Mouse (Mus musculus) left cerebral cortex, adult 9 months (tissue): Measurements from ENCODE around the gene Hoxd1.

Experiments used
- DNase-seq, 2 experiments: peaks; one replicate each; pipeline ENCODE4 v3.0.0; 2022; ENCODE audit warnings: low spot score in 2 of 2

Hoxd1 gene

GRCm38 (mm10) chr2:74732513-74733316 lies 30.1 kb upstream of the Hoxd1 start:
- no peak for DNase-seq

DNA sequence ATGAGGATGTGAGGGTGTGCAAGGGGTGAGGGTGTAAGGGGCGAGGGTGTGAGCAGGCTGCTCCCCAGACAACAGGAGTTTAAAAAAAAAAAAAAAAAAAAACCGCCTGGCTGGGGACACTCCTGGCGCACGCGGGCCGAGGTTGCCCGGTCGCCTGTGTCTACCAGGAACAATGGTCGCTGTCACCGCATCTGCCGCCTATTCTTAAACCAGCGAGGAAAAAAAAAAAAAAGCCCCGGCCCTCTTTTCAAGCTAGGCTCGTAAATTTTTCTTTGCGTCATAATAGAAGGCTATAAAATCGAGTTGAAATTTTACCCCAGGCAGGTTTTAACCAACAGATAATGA lies 29.5 kb upstream of the Hoxd1 start:
- no peak for DNase-seq

DNA sequence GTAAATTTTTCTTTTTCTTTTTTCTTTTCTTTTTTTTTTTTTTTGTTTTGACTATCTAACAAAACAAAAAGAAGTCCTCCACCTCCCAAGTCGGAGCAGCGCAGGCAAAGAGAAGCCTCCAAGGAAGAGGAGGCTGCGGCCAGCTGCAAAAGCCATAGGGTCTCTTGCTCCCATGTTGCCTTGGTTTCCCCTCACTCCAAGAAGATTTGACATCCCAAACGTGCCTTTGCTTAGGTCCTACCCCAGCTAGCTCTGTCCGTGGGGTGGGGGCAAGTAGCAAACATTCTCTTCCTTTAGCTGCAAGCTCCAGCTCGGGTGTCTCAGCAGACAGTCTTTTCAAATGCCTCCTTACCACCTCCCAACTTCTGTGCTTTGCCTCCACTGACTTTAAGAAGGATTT lies 29.0 kb upstream of the Hoxd1 start:
- DNase-seq, result no peak

DNA sequence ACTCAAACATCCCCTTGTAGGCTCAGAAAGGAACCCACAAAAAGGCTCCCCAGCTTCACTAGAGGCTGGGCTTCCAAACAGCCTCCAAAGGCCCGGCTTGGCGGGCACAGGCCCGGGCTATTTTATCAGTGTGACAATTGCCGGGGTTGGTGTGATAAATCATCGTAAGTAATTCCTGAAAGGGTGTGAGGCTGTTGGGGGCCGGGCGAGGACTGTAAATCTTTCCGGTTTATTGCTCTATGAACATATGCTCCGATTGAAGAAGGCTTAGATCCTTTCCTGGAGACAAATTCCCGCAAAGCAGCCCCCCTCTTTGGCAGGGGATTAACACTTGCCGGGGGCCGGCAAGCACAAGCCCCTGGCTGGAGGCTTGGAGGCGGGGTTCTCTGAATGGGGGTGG lies 28.3 kb upstream of the Hoxd1 start:
- no peak for DNase-seq

GRCm38 (mm10) chr2:74734996-74735811 lies 27.6 kb upstream of the Hoxd1 start:
- no peak for DNase-seq

DNA sequence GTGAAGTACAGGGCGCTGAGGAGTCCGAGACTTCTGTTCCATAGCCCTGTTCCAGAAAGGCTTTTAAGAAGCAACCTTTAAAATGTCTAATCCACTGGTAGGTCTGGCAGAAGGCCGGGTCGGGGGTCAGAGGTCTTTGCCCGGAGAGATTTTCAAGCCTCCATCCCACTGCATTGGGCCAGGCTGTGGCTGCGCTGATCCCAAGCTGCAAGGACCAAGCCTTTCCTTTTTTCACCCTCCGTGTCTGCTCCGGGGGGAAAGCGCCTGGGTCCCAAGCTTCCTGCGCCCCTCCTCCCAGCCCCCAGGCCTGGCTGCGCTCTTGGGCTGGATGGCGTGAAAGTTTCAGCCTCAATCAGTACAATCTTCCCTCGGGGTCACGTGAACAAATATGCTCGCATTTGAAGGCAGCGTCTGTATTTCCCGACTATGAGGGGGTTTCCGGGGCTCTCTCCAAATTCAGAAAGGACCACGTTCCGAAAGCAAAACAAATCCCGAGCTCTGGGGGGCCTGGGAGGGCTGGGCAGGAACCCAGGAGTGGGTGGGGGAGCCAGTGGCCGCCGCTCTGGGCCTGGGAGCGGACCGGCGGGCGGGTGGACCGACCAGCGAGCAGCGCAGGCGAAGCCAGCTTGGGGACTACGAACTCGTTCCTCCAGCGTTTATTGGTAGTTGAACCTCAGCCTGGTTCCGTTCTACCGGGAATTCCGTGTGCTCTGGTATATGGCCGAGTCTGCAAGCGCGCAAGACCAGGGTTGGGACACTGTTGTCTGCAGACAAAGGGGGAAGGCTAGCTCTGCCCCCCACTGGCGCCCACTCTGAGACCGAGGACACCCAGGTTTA lies 26.7 kb upstream of the Hoxd1 start:
- DNase-seq, result no peak

DNA sequence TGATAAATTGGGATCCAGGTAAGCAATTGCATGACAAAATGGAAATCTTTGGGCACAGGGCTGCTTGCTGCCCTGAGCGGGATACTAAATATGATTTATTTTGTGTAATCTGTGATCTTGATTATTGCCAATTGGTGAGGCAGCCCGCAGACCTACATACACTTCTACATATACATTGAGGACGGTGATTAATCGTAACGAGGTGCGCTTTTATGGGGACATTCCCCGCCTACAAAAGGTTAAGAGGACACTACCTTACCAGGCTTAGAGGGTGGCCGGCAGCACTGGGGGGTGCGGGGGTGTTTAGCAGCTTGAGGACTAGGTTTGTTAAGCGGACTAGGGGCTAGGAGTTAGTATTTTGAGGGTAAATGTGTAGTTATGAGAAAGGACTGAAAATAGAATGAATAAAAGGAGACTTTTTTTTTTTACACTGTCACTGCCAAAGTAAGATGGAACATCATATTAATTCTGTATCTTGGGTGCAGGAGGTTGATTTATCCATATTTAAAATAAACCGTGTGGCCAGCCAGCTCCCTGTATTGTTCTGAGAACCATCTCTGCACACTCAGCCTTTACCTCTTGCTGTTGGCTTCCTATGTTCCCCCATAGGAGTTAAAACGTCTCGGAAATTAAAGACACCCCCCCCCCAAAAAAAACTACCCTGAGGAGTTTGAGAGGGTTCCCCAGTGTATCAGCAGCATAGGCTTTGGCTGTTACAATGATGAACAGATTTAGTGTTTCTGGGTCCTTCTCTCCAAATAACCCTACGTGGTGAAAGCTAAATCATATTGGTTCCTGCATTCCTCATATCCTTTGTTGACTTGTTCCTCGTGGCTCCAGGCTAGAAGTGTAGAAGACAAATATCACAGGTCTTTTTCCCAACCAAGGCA lies 25.8 kb upstream of the Hoxd1 start:
- DNase-seq, result no peak

GRCm38 (mm10) chr2:74737578-74738070 lies 25.2 kb upstream of the Hoxd1 start:
- no peak for DNase-seq

- no peak for DNase-seq
Observed at GRCm38 (mm10) chr2:74738623-74739475, 23.9 kb upstream of the Hoxd1 start.

DNA sequence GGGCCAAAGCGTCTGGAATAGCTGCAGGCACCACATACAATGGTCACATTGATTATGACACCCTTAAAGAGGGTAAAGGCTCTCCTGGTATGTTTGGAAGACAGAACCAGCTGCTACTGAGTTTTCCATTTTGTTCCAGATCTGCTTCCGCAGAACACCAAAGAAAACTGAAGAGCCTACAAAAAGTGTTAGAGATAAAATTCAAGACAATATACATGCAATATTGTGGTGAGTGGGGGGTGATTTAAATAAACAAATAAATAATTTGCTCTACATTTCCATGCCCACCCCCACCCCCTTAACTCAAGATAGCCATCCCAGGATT lies 23.3 kb upstream of the Hoxd1 start:
- DNase-seq, result no peak

- DNase-seq, result no peak
Observed at GRCm38 (mm10) chr2:74739869-74740268, 22.9 kb upstream of the Hoxd1 start.

- no peak for DNase-seq
Observed at GRCm38 (mm10) chr2:74740311-74741091, 22.3 kb upstream of the Hoxd1 start.

- no peak for DNase-seq
Observed at GRCm38 (mm10) chr2:74741252-74741978, 21.4 kb upstream of the Hoxd1 start.

DNA sequence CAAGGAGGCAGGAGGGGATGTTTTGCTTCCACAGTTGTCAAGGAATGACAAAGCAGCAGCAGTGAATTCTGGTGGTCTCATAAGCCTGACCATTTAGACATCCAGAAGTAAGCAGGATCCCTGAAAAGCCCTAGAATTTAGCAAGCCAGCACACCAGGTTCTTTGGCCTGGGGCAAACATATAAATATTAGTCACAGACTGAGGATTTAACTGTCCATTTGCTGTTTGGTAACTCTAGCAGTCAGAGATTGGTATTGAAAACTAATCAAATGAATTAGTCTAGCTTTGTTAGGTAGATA lies 20.9 kb upstream of the Hoxd1 start:
- DNase-seq, result no peak

- no peak for DNase-seq
Observed at GRCm38 (mm10) chr2:74745540-74746297, 17.1 kb upstream of the Hoxd1 start.

- no peak for DNase-seq
Observed at GRCm38 (mm10) chr2:74746298-74746921, 16.4 kb upstream of the Hoxd1 start.

DNA sequence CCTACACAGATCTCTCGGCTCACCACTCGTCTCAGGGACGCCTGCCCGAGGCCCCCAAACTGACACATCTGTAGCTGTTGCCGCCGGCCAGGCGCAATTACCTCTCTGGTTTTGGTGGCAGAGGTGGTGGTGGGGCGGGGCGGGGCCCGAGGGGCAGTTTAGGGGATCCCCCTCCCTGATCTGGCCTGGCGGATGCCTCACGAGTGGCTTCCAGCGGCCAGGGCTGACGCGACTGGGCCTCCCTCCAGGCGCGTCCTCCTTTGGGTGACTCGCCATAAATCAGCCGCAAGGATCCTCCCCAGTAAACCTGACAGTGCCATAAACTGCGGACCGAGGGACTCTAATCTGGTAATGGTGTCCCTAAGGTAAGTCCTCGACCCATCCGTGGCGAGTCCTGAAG lies 15.8 kb upstream of the Hoxd1 start:
- no peak for DNase-seq

- no peak for DNase-seq
Observed at GRCm38 (mm10) chr2:74747661-74748141, 15.1 kb upstream of the Hoxd1 start.
